Mouse (Mus musculus): ENCODE measurements around the gene Men1. TPM values are rescaled to one million over a fixed set of nuclear protein-coding genes. Genes with fewer than 3 reads are reported as not detected.

Men1 gene
- total RNA-seq, 2 experiments from 2014 or later, result 63.3 to 64.8 TPM

DNA sequence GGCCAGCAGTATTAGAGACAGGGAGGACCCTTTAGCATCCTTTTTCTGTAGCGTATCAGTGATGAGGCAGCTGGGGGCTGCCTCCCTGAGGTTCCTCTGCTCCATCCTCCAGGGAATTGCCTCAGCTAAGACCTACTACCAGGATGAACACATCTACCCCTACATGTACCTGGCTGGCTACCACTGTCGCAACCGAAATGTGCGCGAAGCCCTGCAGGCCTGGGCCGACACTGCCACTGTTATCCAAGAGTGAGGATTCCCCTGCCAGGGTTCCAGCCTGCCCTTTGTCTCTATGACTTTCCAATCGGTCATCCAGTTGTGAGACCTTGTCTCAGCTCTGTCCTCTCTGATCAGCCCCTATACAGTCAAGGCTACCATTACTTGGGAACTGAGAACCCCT lies 3.4 kb downstream of the Men1 start:
- DNase-seq (ENCODE audit: extremely low spot score in 1 of 2, low spot score in 1 of 2), result no peak

DNA sequence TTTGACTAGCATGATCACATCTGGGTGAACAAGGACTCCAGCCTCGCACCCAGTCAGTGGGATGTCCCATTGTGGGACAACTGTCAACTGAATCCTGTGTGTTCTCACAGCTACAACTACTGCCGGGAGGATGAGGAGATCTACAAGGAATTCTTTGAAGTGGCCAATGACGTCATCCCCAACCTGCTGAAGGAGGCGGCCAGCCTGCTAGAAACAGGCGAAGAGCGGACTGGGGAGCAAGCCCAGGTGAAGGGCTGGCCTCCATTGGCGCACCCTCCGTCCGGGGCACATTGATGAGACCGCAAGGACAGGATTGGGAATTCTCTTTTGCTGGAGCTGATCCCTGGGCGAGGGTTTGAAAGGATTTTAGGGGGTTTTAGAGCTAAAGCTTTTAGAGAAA lies 3.9 kb downstream of the Men1 start:
- no peak for DNase-seq (ENCODE audit: extremely low spot score in 1 of 2, low spot score in 1 of 2)

DNA sequence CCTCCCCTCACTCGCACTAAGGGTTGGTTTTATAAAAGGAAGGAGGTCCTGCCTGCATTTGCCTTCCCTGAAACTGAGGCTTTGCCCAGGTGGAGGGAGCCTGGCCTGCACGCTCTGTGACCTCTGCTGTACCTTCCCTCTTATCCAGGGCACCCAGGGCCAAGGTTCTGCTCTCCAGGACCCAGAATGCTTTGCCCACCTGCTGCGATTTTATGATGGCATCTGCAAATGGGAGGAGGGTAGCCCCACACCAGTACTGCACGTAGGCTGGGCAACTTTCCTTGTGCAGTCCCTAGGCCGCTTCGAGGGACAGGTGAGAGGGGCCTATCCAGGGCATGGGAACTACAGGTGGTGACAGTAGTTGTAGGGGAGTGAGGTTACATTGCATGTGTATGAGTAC lies 4.4 kb downstream of the Men1 start:
- no peak for DNase-seq (ENCODE audit: extremely low spot score in 1 of 2, low spot score in 1 of 2)

DNA sequence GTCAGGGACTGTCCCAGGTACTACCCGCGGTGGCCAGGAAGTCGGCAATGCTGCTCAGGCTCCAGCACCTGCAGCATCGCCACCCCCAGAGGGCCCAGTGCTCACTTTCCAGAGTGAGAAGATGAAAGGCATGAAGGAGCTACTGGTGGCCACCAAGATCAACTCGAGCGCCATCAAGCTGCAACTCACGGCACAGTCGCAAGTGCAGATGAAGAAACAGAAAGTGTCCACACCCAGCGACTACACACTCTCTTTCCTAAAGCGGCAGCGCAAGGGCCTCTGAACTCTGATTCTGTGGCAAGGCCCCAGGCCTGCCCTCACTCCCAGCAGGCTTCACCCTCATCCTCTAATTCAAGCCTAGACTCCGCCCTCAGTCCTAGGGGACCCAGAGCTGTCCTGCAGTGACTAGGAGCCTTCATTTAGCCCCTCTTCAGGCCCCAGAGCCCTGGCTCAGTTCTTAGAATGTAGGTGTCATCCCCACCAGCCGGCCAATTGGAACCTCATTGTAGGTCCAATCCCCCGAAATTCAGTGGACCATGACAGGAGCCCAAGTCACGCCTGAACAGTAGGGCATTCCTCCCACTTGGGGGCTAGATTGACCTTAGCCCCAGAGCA lies 5.2 kb downstream of the Men1 start:
- no peak for DNase-seq (ENCODE audit: extremely low spot score in 1 of 2, low spot score in 1 of 2)

DNA sequence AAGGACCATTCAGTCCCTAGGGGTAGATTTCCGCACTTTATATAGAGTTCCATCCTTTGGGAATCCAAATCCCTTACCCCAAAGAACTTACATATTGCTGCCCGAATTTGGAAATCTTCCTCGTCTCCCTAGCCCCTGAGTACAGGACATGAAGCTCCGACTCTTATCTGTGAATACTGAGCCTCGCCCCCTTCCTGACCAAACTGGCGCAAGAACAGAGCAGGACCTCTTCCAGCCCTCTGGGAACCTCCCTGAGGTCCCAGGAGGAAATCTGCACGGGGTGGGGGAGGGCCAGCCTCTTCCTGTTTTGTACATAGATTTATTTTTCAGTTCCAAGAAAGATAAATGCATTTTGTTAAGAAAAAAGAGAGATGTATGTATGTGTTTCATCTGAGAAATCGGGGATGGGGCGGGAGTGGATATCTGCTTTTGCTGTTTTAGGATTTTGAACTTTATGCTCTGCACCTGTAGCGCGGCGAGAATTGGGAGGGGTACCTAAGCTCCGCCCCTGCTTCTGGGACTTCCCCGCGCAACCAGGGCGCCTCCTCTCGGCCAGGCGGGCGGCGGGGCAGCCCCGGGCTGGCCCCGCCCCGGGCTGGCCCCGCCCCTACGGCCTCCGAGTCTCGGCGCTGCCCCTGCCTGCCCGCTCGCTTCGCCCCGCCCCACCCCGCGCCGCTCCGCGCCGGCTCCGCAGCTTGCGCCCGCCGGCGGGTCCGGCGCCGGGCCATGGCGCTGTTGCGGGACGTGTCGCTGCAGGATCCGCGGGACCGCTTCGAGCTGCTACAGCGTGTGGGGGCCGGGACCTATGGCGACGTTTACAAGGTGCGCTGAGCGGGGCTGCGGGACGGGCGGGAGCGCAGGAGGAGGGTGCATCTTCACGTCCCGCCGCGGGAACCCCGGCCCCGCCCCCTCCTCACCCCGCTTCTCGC lies 6.0 kb downstream of the Men1 start, which contains the start of gene Map4k2:
Gene Map4k2, plus strand, starts transcription at position 612 of the 929 bp plus-strand sequence.
- DNase-seq (ENCODE audit: extremely low spot score in 1 of 2, low spot score in 1 of 2), result peak; percentile 64 to 65

DNA sequence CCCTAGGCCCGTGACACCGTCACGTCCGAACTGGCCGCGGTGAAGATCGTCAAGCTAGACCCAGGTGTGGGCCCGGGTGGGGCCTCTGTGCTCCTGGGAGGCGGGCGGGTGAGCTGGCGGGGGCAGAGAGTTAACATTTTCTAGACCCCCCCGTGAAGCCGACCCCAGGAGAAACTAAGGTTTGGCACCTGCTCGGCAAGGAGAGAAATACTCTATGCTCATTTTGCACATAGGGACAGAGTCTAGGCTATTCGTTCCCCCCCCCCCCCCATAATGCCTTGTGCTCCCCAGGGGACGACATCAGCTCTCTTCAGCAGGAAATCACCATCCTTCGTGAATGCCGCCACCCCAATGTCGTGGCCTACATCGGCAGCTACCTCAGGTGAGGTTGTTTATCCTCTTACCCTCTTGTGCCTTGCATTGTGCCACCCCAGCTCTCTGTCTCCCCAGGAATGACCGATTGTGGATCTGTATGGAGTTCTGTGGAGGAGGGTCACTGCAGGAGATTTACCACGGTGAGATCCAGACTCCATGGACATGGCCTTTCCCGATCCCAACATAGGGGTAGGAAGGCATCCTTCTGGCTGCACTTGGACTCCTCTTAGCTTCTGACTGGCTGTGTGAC lies 6.8 kb downstream of the Men1 start:
- DNase-seq (ENCODE audit: extremely low spot score in 1 of 2, low spot score in 1 of 2), result no peak

DNA sequence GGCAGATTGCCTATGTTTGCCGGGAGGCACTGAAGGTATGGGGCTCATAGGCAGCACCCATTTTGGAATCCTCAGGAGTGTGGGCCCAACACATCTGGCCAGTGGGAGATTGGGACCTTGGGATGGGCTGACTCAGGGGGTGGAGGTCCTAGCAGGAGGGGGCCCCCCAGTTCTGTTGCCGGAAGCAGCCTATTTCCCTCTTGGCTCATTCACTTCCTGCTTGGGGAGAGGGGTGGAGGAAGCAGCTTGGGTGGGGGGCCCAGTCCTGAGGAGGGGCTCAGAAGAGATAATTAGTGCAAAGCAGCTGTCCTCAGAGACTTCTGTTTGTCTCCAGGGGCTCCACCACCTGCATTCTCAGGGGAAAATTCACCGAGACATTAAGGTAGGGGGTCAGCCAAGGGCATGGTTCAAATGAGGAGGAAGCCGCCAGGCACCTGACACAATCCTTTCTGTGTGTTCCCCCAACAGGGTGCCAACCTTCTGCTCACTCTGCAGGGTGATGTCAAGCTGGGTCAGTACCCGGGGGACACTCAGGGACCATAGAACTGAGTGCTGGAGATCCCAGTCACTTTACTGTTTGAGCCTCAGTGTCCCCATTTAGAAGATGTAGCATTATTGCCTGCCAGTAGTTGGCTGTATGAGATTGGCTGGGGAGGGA lies 7.6 kb downstream of the Men1 start:
- no peak for DNase-seq (ENCODE audit: extremely low spot score in 1 of 2, low spot score in 1 of 2)

DNA sequence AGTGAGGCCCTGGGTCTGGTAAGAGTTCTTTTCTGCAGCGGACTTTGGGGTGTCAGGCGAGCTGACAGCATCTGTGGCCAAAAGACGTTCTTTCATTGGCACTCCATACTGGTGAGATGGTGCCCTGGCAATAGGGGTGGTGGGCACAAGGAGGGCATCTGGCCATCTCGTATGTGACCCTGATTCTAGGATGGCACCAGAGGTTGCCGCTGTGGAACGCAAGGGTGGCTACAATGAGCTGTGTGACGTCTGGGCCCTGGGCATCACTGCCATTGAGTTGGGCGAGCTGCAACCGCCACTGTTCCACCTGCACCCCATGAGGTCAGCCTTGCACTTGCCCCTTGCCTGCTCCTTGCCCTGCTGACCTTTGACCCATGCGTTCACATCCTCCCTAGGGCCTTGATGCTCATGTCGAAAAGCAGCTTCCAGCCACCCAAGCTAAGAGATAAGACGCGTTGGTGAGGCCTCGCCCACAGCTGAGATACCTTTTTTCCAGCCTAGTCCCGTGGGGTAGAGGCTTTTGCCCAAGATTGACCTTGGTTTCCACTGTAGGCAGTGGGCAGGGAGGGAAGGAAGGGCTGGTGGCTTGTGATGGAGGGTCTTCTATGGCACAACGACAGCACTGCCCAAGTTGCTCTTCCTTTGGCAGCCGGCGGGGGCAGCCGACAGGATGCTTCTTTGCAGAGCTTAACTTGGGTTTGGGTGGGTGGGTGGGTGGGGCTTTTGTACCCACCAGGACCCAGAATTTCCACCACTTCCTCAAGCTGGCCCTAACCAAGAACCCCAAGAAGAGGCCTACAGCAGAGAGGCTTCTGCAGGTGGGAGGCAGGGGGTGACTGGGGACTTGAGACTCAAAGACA lies 8.5 kb downstream of the Men1 start:
- no peak for DNase-seq (ENCODE audit: extremely low spot score in 1 of 2, low spot score in 1 of 2)

DNA sequence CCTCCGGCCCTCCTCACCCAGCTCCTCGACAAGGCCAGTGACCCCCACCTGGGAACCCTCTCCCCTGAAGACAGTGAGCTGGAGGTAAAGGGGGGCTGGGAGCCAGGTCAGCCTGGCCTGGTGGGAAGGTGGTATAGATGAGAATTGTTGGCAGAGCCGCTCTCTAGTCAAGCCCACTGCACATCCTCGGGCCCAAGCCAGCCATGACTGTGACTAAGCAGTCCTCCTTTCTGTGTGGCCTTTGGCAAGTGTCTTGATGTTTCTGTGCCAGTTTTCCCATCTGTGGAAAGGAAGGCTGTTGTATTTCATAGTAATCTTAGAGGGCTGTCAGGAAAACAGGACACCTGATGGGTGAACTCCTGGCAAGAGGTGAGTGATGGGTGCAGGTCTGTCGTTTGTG lies 9.2 kb downstream of the Men1 start:
- no peak for DNase-seq (ENCODE audit: extremely low spot score in 1 of 2, low spot score in 1 of 2)

DNA sequence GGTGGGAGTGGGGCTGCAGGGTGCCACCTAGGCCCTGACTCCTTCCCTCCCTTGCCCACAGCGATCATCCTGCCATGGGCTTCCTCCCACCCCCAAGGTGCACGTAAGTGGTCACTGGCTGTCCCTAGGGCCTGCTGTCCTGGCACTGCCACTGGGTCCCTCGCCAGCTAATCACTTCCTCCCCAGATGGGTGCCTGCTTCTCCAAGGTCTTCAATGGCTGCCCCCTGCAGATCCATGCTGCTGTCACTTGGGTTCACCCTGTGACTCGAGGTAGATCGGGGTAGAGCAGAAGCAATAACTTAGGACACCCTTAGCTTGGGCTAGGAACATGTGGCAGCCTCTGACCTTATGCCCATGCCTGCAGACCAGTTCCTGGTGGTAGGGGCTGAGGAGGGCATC lies 11.2 kb downstream of the Men1 start:
- DNase-seq (ENCODE audit: extremely low spot score in 1 of 2, low spot score in 1 of 2), result no peak

DNA sequence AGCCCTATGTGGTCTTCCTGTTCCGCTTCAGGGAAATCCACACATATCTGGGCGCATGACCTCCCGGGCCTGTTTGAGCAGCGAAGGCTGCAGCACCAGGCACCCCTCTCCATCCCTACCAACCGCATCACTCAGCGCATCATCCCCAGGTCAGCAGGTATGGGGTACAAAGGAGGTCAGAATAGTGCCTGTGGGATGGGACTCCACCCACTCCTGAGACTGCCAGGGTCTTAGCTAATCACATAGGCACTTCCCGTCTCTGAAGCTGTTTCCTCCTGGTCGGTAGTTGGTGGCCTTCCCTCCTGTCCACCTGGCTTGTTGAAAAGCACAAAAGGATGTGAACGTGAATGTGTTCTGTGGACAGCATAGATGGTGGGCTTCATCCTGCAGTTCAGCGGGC lies 11.9 kb downstream of the Men1 start:
- no peak for DNase-seq (ENCODE audit: extremely low spot score in 1 of 2, low spot score in 1 of 2)

DNA sequence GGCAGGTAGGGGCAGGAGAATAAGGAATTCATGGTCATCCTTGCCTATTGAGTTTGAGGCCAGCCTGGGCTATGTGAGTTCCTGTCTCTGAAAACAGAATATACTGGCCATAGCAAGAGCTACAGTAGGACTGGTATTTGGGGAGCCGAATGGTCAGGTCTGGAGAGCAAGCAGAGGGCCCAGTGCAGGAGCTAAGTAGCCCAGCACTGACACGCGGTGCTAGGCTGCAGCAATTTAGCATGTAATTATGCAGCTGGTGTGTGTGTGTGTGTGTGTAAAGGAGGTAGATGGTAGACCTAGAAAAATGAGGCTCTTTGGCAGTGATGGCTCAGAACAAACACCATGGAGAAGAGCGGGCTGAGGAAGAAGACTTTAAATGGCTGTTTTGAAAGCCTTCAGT lies 12.8 kb downstream of the Men1 start:
- DNase-seq (ENCODE audit: extremely low spot score in 1 of 2, low spot score in 1 of 2), result no peak

DNA sequence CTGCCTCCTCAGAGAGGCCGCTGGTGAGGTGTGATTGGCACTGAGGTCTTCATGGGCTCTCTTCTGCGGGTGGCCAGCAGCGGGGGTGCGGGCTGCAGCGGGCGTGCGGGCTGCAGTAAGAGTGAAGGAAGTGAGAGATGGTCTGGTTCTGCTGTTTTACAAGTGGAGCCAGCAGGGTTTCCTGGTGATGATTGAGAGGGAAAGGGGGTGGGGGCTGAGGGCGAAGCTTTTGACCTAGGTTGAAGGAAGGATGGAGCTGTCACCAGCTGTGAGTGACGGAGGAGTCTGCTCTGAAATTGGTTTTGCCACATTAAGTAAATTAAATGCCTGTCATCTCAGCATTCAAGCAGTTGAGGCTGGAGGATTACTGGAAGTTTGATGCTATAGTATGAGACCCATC lies 13.9 kb downstream of the Men1 start:
- DNase-seq (ENCODE audit: extremely low spot score in 1 of 2, low spot score in 1 of 2), result no peak

DNA sequence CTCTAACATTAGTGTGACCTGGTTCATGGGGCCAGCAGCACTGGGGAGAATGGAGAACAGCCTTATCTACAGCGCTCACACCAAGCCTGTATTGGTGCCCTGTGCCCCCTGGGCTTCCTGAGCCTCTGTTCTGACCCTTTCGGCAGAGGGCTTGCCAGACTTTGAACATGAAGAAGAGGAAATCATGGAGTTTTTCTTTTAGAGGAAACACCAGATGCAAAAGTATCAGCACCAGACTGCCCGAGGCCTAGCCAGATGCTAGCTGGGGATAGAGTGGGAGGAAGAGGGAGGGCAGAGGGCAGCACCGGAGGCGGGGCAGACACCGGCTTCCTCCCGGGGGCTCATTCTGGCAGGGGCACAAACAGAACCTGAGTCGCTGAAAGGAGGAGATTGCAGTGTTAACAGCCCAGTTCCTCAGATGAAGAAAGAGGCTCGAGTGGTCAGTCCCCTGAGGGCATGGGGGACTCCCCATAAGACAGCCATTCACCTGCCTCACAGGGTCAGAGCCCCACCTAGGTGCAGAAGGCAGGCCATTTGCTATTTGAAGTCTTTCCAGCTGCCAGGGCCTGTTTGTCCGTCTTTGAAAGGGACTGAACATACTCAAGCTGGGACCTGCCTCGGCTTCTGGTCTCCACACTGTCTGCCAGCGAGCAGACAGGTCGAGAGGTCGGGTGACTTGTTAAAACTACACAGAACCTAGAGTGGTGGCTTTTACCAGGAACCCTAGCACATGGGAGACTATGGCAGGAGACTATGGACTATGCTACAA lies 14.6 kb downstream of the Men1 start:
- DNase-seq (ENCODE audit: extremely low spot score in 1 of 2, low spot score in 1 of 2), result no peak

DNA sequence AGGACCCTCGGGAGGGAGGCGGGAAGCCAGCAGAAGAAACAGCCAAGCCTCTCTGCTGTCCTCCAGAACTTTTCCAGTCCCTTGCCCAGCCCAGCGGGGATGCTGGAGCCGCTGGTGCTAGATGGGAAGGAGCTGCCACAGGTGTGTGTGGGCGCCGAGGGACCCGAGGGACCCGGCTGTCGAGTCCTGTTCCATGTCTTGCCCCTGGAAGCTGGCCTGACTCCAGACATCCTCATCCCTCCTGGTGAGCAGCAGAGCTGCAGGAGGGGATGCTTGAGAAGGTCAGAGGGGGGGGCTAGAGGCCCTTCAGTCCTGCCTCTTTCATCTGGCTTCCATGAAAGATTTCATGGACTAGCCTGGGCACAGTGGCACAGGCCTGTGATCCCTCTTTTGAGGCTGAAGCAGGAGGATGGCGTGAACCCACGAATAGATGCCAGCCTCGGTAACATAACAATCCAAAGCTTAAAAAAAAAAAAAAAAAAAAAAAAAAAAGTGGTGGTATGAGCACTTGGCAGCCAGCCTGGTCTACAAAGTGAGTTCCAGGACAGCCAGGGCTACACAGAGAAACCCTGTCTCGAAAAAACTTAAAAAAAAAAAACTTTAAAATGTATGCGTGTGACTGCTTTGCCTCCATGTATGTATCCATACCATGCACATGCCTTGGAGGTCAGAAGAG lies 16.8 kb downstream of the Men1 start:
- no peak for DNase-seq (ENCODE audit: extremely low spot score in 1 of 2, low spot score in 1 of 2)

DNA sequence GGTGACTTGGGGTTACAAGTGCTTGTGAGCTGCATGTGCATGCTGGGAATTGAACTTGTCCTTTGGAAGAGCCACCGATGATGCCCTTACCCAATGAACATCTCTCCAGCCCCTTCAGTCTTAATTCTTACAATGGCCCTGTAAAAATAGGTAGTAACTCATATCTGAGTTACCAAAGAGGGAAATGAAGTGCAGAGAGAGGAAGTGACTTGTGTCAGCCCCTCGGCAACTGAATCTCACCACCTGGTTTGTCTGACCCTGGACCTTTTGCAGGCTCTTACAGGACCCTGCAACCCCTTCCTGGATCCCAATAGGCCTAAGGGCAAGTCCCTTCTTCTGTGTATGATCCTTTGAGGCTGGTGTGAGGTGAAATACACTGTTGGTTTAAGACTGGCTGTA lies 17.3 kb downstream of the Men1 start:
- DNase-seq (ENCODE audit: extremely low spot score in 1 of 2, low spot score in 1 of 2), result no peak

DNA sequence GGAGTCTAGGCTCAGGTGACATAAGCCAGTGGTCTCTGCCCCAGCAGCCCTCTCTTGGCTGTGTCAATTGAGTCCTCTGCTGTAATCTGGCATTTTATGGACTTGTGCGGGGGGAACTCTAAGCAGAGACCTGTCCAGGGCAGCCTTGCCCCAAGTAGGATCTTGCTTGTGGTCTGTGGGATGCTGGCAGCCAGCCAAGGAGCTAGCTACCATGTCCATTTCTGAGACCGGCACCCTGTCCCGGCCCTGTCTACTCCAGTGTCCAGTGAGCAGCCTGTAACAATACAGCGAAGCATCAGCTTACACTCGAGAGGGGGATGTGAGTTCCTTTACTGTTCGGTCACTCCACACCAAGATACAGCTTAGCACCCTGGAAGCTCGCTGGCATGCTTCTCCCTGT lies 19.3 kb downstream of the Men1 start:
- no peak for DNase-seq (ENCODE audit: extremely low spot score in 1 of 2, low spot score in 1 of 2)

DNA sequence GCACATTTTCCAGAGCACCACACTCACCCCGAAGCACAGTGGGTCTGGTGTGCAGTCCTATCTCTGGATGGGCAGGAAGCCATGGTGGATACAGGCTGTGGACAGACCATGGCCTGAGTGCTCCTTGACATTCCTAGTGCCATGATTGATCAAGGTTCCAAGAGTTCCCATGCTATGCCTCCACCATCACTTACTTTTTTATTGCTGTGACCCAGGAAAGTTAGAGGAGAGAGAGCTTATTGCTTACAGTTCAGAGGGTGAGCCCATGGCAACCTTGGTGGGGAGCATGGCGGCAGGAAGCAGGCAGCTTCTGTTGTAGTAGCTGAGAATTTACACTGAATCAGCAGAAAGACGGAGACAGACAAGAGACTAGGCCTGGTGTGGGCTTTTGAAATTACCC lies 26.5 kb downstream of the Men1 start:
- DNase-seq (ENCODE audit: extremely low spot score in 1 of 2, low spot score in 1 of 2), result no peak

DNA sequence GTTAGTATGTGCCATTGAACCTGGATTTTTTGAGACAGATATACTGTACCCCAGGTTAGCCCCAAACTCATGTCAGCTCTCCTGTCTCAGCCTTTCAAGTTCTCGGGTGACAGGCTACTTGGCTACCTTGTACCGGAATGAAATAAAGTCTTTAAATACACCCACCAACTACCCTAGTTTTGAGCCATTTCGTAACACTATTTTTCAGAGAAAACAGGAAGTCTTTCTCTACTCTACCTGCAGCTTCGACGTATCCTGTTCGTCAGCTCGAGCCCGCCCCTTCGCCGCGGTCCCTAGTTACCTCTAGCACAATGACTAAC lies 28.3 kb downstream of the Men1 start:
- DNase-seq (ENCODE audit: extremely low spot score in 1 of 2, low spot score in 1 of 2), result no peak

All from layer of hippocampus, postnatal 25 days (tissue).